ENCODE assay signal across 9 mouse cellular contexts in genomic region chr8:120795944-120796635, GRCm38 (mm10). TPM values are rescaled to one million over a fixed set of nuclear protein-coding genes. Genes with fewer than 3 reads are reported as not detected.
DNase-seq lines count a peak whose midpoint lies in the region; ATAC-seq lines count a peak whose summit lies in the region.
"Had no signal": no experiment of that assay in that cellular context is flagged by ENCODE, and none has a peak within 500 bp of the region (broad histone marks: within the 10 kb centered on the region; RNA-seq: fewer than 3 reads in every experiment).

No protein-coding gene starts in this region.

- 32% methylated on average over 9 of the region's 9 CpGs for WGBS in hindbrain, embryonic 14.5 days

- H3K27me3 ChIP-seq in hindbrain, embryonic 14.5 days (ENCODE audit: control insufficient read depth, insufficient read depth, low read length): peaks cover 4% of the 10 kb centered on the region; the same call in 1 of the 2 replicates

- H3K4me1 ChIP-seq in hindbrain, embryonic 14.5 days (replicated peaks; ENCODE audit: control insufficient read depth, insufficient read depth, low read length): no peaks in the 10 kb centered on the region

- no peaks in the 10 kb centered on the region for H3K9me3 ChIP-seq in hindbrain, embryonic 14.5 days (ENCODE audit: control insufficient read depth, low read length)

- H3K36me3 ChIP-seq in hindbrain, embryonic 14.5 days (replicated peaks; ENCODE audit: control insufficient read depth, insufficient read depth): no peaks in the 10 kb centered on the region

- no peak overlapping the region for H3K4me2 ChIP-seq in hindbrain, embryonic 14.5 days (replicated peaks)

- DNase-seq in Muller cell, postnatal 12 days (ENCODE audit: inconsistent ontology term): peak; percentile 58
- DNase-seq in cerebellum, adult 9-11 months: peak; percentile 34
- peak; percentile 27 to 69 for DNase-seq in frontal cortex, postnatal 14 days (ENCODE audit: low spot score in 2 of 2)
- DNase-seq in hindbrain, embryonic 14.5 days (ENCODE audit: low spot score): peak; percentile 86
- peak; percentile 68 to 74 for DNase-seq in layer of hippocampus, postnatal 14 days (ENCODE audit: low spot score in 2 of 2)
- DNase-seq in lung, postnatal 25 days (ENCODE audit: low spot score): peak; percentile 79
- DNase-seq in retina, postnatal 1 day: peak; percentile 85
- peak; percentile 81 to 82 for DNase-seq in thymus, postnatal 36 days

- H3K27ac ChIP-seq in hindbrain, embryonic 14.5 days: no peak overlapping the region
- H3K27ac ChIP-seq: macrophage had no signal

- no peak for ATAC-seq in hindbrain, embryonic 14.5 days (ENCODE audit: low FRiP score)

- H3K4me3 ChIP-seq in hindbrain, embryonic 14.5 days (replicated peaks; ENCODE audit: low read length): no peak overlapping the region

- H3K9ac ChIP-seq in hindbrain, embryonic 14.5 days: no peak overlapping the region

RNA-seq across cellular contexts. Expression of gene Irf8, which starts 59.9 kb away (rescaled TPM):
- 3.2 and 5.1 TPM in 2 replicates for polyA plus RNA-seq in hindbrain, embryonic 14.5 days (2014; fragmentation: Nextera tagmentation; extraction: Ambion mirVana)
- total RNA-seq in layer of hippocampus, postnatal 14 days (2021): 1 to 10 TPM; 3.3 to 5.1 TPM

Comparison
In these comparisons a context has a peak if more than half of its experiments do, and no peak if none do; other contexts are left out.
1. DNase-seq: peak in every context shown above with its lines; median percentile 86 in hindbrain, embryonic 14.5 days; 85 in retina, postnatal 1 day; 82 in thymus, postnatal 36 days; 79 in lung, postnatal 25 days; 71 in layer of hippocampus, postnatal 14 days; 58 in Muller cell, postnatal 12 days; 48 in frontal cortex, postnatal 14 days; 34 in cerebellum, adult 9-11 months.